Mouse (Mus musculus) bone marrow, adult 2 months (tissue): ENCODE measurements around the gene Pros1. TPM values are rescaled to one million over a fixed set of nuclear protein-coding genes. Genes with fewer than 3 reads are reported as not detected.

Experiments used
- H3K27ac ChIP-seq: fragments of 200-500 bp; 2 replicates; pipeline ENCODE4 v1.5.1; 2012; ENCODE audit warnings: low read depth, mild to moderate bottlenecking, control low read depth, inconsistent platforms, low read length; ENCODE audit not compliant: control insufficient read depth, poor library complexity, insufficient read depth
- H3K4me1 ChIP-seq: fragments of 200-500 bp; 2 replicates; pipeline ENCODE4 v1.6.1; 2011; ENCODE audit warnings: low read length; ENCODE audit not compliant: control insufficient read depth, insufficient read depth
- H3K4me3 ChIP-seq: fragments of 200-500 bp; replicated peaks from 2 replicates; pipeline ENCODE3; 2011; ENCODE audit warnings: mild to moderate bottlenecking, low read depth, low read length, control low read depth; ENCODE audit not compliant: control insufficient read depth
- CTCF ChIP-seq: fragments of 200-500 bp; IDR thresholded peaks from 2 replicates; pipeline ENCODE4 v1.5.1; 2011; ENCODE audit warnings: low read length, control low read depth; ENCODE audit not compliant: control insufficient read depth, insufficient read depth
- POLR2A ChIP-seq: fragments of 200-500 bp; IDR thresholded peaks from 2 replicates; pipeline ENCODE4 v1.6.1; 2011; ENCODE audit warnings: low read depth, mild to moderate bottlenecking, control low read depth, low read length, borderline replicate concordance; ENCODE audit not compliant: control insufficient read depth
- WGBS: fragments of 180-500 bp; shearing (Covaris S2); methylation state at CpG from one replicate; pipeline ENCODE4 v1.1.7; 2018; 5-methylcytosine and 5-hydroxymethylcytosine counted together
- polyA plus RNA-seq: library from polyadenylated mRNA; stranded (reverse); fragments of >200 nt; gene quantifications from 2 replicates; pipeline ENCODE4 v1.2.4, GENCODE M21; 2011; ENCODE audit warnings: low replicate concordance; ENCODE audit not compliant: missing spikeins, insufficient read depth, insufficient read length

The Pros1 gene
- polyA plus RNA-seq, 1 experiment: 8.6 TPM

DNA sequence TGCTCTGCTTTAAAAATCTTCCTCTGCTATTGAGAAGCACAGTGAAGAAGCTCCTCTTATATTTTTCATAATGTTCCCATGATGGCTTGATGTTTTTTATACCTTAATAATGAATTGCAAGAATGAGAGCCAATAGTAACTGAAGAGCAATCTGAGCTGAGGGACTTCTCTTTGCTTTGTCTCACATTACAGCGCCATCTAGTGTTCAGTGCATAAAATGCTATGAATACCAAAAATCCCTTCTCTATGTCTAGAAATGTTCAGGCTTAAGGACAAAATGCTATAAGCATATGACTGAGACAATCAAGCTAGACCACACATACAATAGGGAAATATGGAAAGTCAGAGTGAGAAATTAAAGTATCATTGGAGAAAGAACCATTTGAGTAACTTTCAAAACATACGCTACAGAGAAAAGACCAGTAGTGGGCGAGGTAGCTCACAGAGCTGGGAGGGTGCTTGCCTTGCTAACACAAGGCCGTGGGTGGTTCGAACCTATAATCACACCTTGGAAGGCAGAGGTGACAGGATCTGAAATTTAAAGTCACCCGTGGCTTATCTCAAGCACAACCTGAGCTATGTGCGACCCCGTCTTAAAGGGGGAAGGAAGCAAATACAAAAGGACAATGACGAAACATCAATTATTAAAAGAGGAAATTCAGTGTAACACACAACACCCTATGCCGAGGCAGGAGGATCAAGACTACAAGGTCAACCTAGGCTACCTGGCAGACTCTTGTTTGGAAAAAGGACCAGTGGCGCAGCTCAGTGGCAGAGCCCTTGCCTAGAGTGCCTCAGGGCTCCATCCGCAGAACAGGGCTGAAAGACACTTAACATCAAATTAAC lies 27.7 kb upstream of the Pros1 start:
- no peak for TF ChIP-seq POLR2A
- peak; percentile 40 for TF ChIP-seq CTCF
- WGBS: 47% methylated on average over 12 of the region's 12 CpGs
- peaks cover 1% of the 10 kb centered on the region; the same call in 1 of the 2 replicates for H3K4me1 ChIP-seq
- no peak overlapping the region for H3K27ac ChIP-seq
- H3K4me3 ChIP-seq: no peak overlapping the region

DNA sequence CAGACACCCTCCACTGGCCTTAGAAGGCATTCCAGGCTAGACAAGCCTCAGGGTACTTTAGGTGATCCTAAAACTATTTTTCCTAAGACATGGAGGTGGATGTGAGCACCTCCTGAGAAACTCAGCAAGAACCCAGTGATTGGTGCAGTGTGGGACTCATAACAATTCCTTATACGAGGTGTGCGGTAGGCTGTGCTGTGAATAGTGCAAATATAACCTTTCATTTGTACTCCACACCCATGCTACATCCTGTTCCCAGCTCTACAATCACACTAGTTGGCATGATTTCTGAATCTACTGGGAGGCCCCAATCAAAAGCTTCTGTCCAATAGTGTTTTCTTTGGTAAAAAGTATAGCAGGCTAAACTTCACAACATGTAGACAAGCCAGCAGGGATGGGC lies 22.1 kb upstream of the Pros1 start:
- 82% methylated on average over 2 of the region's 2 CpGs for WGBS
- TF ChIP-seq CTCF (no peak), POLR2A (no peak)

DNA sequence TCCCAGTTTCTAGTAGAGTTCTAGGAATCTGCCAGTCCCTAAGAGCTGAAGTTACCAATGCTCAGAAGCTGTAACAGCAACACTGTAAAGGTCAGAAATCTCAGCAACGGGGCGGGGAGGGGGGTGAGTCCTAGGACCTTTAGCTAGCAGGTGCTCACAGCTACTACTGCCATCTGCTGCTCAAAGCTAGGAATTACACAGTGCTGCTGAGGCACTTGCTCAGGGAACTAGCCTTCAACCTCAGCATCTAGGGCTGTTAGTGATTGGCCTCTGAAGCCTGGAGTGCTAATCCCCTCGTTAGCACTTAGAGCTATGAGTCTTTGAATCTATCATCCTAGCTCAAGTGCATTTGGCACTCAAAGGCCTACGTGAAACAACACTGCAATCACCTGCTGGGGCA lies 21.6 kb upstream of the Pros1 start:
- WGBS: 21% methylated on average over 4 of the region's 4 CpGs
- Histone ChIP-seq H3K4me3 (no peak overlapping the region), H3K4me1 (no peaks in the 10 kb centered on the region; the same call in 1 of the 2 replicates), H3K27ac (no peak overlapping the region)
- TF ChIP-seq CTCF (peak; percentile 77), POLR2A (no peak)

More for the DNA sequence above, 22.1 kb upstream of the Pros1 start:
- Histone ChIP-seq H3K27ac (no peak overlapping the region), H3K4me3 (no peak overlapping the region), H3K4me1 (no peaks in the 10 kb centered on the region; the same call in 1 of the 2 replicates)

DNA sequence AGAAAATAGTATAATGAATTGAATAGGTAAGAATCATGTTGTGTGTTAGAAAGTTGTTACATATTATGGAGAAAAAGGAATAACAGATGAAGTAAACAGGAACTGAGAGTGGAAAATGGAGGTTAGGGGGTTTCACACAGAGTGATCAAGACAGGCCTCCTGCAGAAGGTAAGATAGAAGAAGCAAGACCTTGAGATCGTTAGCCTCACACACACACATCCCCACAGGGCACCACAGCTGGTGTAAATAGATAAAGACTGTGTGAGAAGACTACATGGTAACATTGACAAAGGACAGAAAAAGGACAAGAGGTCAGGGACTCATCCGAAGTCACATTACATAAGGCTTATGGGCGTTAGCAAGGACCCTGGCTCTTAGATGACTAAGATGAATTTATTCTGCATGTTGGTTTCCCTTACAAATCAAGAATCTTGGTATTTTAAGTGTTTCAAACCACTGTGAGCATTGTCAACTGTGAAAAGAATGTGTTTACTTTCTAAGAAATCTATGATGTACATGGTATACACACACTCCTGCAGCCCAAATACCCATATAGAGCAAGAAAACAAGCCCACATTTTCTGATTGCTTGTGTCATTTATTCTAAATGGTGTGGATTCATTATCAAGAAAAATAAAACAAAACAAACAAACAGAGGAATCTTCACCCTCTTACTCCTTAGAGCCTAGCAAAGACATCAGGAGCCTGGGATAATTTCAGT lies 19.9 kb upstream of the Pros1 start:
- no peak overlapping the region for H3K27ac ChIP-seq
- H3K4me3 ChIP-seq: no peak overlapping the region
- WGBS: 50% methylated on average over 3 of the region's 3 CpGs
- no peak for TF ChIP-seq POLR2A
- TF ChIP-seq CTCF: no peak
- no peaks in the 10 kb centered on the region; the same call in 1 of the 2 replicates for H3K4me1 ChIP-seq

DNA sequence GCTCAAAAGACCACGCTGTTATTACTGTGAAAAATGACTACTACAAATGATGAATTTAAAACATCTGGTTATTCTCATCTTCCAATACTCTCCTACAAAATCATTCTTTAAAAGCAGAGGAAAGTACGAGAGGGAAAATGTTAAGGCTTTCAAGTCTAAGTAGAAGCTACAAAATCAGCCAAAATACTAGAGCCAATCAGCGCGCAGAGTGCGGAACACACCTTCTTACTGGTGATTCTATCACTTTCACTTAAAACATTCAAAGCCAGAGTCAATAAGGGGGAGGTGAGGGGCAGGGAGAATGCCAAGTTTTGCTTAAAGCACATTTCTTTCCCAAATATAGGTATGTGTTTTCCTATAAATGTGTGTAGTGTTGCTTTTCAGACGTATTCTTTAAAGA lies 8.8 kb upstream of the Pros1 start:
- H3K27ac ChIP-seq: no peak overlapping the region
- no peak overlapping the region for H3K4me3 ChIP-seq
- TF ChIP-seq CTCF: no peak
- no peak for TF ChIP-seq POLR2A
- H3K4me1 ChIP-seq: no peaks in the 10 kb centered on the region
- WGBS: 85% methylated on average over 6 of the region's 6 CpGs

DNA sequence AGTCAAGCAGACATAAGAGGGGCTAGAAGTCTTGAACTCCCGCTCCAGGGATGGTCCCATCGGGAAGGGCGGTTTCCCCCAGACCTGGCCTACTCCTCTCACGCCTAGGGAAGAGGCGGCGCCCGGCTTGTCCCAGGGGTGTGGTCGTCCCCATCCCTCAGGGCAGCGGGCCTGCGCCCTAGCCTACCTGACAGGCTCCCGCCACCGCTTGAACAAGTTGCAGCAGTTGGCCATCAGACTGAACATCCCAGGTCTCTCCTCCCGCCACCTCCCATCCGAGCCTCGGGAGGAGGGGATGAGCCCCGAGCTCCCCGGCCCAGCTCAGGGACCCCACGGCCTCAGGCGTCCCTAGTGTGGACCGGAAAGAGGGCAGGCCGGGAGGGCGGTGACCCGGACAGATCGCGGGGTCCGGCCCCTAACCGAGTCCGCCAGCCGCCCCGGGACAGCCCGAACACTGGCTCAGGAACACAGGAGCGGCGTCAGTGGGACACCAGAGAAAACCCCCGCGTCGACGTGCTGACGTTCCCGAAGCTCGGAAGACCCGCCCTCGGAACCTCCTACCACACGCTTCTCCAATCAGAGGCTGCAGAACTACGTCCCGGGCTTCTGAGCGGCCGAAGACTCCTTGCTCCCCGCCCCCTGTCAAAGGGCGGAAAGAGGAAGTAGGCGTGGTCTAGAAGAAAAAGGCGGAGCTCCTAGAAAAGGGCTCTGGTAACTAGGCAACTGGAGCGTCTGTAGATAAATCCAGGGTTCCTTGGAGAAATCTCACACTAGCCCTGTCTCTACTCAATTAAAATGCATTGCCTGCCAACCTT lies 7.4 kb upstream of the Pros1 start, which contains the start of gene Arl13b:
Arl13b (minus strand) TSS at position 543 of the 815 bp plus-strand sequence.
- no peak within 1 kb of the TSS for H3K27ac ChIP-seq
- WGBS: 1% methylated on average over 52 of the region's 52 CpGs
- no peaks in the 10 kb centered on the region for H3K4me1 ChIP-seq
- TF ChIP-seq CTCF: no peak
- TF ChIP-seq POLR2A: peak; percentile 32; the same call in 1 of the 2 replicates
- H3K4me3 ChIP-seq: peak within 1 kb of the TSS; percentile 64

DNA sequence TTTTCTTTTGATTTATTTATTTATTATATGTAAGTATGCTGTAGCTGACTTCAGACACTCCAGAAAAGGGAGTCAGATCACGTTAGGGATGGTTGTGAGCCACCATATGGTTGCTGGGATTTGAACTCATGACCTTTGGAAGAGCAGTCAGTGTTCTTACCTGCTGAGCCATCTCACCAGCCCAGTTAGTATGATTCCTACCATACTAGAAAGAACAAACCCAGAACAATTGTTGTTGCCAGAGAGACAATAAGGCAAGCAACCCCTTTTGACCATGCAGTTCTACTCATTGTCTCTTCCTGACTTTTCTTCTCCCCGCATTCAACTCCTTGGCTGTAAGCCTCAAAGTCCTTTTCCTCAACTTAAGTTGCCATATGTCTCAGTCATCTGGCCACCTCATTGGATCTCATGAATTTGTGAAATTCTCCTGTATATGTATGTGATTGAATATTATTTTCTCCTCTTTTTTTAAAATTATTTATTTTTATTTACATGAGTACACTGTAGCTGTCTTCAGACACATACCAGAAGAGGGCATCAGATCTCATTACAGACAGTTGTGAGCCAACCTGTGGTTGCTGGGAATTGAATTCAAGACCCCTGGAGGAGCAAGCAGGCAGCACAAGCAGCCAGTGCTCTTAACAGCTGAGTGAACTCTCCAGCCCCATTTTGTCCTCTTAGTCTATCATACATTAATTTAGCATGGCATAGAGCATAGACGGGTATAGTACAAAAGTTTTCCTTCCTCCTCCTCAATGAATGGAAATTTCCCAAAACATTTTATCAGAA lies 1.4 kb upstream of the Pros1 start:
- WGBS: 82% methylated on average over 3 of the region's 3 CpGs
- TF ChIP-seq POLR2A (no peak), CTCF (no peak)
- Histone ChIP-seq H3K27ac (no peak overlapping the region), H3K4me3 (no peak overlapping the region), H3K4me1 (no peaks in the 10 kb centered on the region; the same call in 1 of the 2 replicates)
